Mouse (Mus musculus) cerebellum, adult 11-12 months (tissue): ENCODE data around the gene Cdhr4.
"Not testable (repeated sequence)": the region's sequence is repeated elsewhere in the genome, so short reads cannot be mapped to it uniquely, and the experiment has no call there.

Source experiments
- DNase-seq: peaks from one replicate; pipeline ENCODE4 v3.0.0; 2022

Cdhr4 gene

DNA sequence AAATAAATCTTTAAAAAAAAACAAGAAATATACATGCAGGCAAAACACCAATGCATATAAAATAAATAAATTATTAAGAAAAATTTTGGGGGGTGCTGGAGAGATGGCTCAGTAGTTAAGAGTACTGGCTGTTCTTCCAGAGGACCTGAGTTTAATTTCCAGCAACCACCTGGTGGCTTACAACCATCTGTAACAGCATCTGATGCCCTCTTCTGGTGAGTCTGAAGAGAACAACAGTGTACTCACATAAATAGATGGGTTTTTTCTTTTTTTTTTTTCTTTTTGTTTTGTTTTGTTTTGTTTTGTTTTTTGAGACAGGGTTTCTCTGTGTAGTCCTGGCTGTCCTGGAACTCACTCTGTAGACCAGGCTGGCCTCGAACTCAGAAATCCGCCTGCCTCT, 21.3 kb downstream of the Cdhr4 start:
- DNase-seq, result not testable (repeated sequence)

DNA sequence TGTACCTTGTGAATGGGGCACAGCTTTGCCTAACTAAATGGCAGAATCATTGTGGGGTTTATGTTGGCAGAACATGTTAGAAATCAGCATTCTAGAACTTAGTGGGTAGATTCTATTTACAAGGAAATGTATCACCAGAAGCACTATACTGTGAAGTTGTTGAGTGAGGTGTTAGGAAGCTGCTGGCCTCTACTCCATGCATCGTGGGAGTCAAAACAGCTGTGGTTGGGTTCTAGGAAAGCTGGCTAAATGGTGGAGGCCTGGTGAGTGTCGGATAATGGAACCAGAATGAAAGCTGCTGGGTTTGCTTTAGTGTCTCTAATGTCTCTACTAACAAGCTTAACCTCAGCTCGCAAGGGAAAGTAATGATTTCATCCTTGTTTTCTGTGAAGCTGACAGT, 24.8 kb downstream of the Cdhr4 start:
- no peak for DNase-seq

- no peak for DNase-seq
Observed at GRCm38 (mm10) chr9:108020741-108021140, 28.4 kb downstream of the Cdhr4 start.

- DNase-seq, result no peak
Observed at GRCm38 (mm10) chr9:108023216-108023615, 30.9 kb downstream of the Cdhr4 start.

DNA sequence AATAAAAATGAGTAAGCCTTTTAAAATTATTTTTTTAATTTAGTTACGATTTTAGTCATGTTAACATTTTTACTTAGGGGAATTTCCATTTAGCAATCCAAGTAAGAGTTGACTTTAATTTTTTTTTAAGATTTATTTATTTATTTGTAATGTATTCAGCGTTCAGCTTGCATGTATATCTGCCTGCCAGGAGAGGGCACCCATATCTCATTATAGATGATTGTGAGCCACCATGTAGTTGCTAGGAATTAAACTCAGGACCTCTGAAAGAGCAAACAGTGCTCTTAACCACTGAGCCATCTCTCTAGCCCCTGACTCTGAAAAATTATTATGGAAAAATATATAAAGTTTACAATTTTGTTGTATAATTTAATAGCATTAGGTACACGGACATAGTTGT, 34.3 kb downstream of the Cdhr4 start:
- DNase-seq, result no peak

DNA sequence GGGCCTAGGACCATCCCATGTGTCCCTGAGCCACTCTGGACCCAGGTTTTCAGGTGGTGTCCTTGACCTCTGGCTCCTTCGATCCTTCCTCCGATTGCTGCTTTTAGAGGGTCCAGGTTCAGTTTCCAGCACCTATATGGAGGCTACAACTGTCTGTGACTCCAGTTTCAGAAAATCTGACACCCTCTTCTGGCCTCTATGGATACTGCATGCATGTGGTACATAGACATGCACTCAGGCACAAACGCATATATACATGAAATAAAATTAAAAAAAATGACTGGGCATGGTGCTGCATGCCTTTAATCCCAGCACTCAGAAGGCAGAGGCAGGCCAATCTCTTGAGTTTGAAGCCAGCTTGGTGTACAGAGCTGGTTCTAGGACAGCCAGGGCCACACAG, 35.6 kb downstream of the Cdhr4 start:
- DNase-seq, result no peak

GRCm38 (mm10) chr9:108032126-108032525, 39.8 kb downstream of the Cdhr4 start:
- no peak for DNase-seq

DNA sequence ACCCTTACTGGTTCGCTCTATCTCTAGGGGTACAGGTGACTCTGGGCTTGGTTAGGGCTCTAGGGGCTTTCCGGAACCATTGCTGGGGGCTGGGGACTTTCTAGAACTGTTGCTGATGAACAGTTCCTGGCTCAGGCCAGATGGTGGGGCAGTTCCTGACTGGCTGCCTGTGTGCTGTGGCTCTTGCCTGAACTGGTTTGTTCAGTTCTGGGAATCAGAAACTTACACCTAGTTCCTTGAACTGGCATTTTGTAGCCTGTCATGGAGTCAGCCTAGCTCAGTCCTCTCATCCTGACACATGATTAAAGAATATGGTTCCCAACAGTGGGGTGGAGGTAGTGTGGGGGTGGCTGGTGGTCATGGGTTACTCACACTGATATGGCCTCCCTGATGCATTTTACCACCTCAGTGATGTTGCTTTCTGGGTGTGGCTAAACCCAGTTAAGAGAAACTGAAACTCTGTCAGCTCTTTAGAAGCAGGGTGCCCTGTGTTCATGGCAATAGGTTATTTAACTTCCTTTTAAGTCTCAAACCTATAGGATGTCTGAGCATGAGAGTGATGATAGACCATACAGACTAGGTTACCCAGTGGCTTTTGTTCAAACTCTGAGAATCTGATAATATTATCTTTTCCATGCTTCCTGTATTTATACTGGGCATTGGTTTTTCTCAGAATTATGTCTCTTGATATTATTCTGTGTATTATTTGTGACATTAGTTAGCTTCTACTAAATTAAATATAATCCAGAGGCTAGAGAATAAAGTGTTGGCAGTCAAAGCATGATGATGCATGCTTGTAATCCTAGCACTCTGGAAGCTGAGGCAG, 43.2 kb downstream of the Cdhr4 start:
- DNase-seq, result no peak

- no peak for DNase-seq
Observed at GRCm38 (mm10) chr9:108044751-108045492, 52.6 kb downstream of the Cdhr4 start.

- DNase-seq, result no peak
Observed at GRCm38 (mm10) chr9:108046582-108046981, 54.3 kb downstream of the Cdhr4 start.

DNA sequence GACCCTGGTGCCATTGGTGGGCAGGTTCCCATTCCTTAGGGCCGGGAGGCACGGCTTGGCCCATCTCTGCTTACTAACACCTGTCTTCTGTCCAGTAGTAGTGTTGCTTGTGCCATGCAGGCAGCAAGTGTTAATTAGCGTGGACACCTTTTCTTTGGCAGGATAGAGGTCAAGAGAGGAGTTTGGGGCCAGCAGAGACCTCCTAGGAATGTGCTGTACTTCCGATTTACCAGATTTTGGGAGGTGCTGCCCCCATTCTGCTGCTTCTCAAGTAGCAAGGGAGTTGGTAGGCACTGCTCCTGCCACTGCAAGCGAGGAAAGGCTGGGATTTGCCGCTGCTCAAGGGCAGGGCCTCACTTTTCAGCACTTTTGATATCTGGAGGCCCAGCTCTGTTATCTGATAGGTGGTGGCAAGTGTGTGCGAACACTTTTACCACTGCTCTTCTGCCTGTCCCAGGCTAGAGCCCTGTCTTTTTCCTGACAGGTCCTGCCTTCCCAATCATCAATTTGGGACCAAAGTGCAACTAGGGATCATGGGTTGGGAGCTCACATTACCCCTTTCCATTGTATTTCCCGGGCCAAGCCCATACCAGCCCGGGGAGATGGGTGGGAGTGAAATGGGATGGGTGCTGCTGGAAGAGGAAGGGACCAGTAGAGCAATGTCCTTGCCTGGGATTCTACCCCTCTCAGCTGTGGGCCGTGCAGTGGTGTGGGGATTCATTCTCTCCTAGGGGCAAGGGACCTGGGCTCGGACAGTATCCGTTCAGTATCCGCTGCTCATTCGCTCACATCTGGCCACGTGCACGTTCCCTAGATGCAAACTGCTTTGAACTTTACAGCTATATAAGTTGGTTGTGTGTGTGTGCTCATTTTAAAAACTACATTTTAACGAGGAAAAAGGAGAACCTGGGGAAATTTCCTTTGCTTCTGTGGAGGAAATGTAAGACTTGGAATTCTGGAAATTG, 55.6 kb downstream of the Cdhr4 start:
- peak; percentile 33 for DNase-seq

- peak; percentile 55 for DNase-seq
Observed at GRCm38 (mm10) chr9:108048566-108048955, 56.3 kb downstream of the Cdhr4 start.

DNA sequence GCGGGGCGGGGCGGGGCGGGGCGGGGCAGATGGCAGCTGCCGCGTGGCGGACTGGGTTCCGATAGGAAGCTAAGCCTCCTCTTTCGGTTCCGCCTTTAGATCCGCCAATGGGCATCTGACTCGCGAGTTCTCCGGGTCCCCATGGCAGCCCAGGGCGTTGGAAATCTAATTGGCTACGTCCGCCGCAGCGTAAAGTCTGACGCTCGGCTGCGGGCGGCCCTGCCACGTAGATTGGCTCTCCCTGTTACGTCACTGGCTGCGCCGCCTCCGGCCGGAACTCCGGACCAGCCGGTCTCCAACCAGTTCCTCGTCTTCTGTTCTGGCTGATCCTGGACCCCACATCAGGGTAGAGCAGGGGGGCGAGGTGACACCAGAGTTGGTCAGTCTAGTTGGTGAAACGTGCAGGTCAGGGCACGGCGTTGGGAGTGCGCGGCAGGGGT, 56.7 kb downstream of the Cdhr4 start, which contains the start of gene Gmppb:
Gene Gmppb (plus strand): TSS at position 227 of the 440 bp plus-strand sequence.
- DNase-seq, result peak; percentile 96
